Mouse (Mus musculus) right cerebral cortex, postnatal 10 days (tissue): ENCODE measurements around the gene Knl1.

Source experiments
- DNase-seq, 2 experiments: peaks; one replicate each; pipeline ENCODE4 v3.0.0; 2021; ENCODE audit warnings: low spot score in 2 of 2

The Knl1 gene

GRCm38 (mm10) chr2:119035397-119035745 lies 11.5 kb upstream of the Knl1 start:
- no peak for DNase-seq

GRCm38 (mm10) chr2:119040882-119041281 lies 6.0 kb upstream of the Knl1 start:
- DNase-seq: peak in 1 of 2 experiments; percentile 57

GRCm38 (mm10) chr2:119045163-119045562 lies 1.8 kb upstream of the Knl1 start:
- no peak for DNase-seq

GRCm38 (mm10) chr2:119047849-119048248 lies 930 bp downstream of the Knl1 start:
- DNase-seq: no peak

GRCm38 (mm10) chr2:119050132-119050650 lies 3.3 kb downstream of the Knl1 start:
- DNase-seq: no peak

- DNase-seq: no peak
These were observed 13.2 kb downstream of the Knl1 start for GRCm38 (mm10) chr2:119060139-119060538.

- no peak for DNase-seq
These were observed 25.5 kb downstream of the Knl1 start for GRCm38 (mm10) chr2:119072397-119072796.

- DNase-seq: no peak
These were observed 39.2 kb downstream of the Knl1 start for GRCm38 (mm10) chr2:119086156-119086555.

- DNase-seq: no peak
These were observed 54.6 kb downstream of the Knl1 start for GRCm38 (mm10) chr2:119101552-119101951.

- no peak for DNase-seq
These were observed 59.7 kb downstream of the Knl1 start for GRCm38 (mm10) chr2:119106583-119106982.

- DNase-seq: no peak
These were observed 61.6 kb downstream of the Knl1 start for GRCm38 (mm10) chr2:119108554-119108953.

GRCm38 (mm10) chr2:119111060-119111459 lies 64.1 kb downstream of the Knl1 start:
- no peak for DNase-seq

- peak; percentile 90 to 92 for DNase-seq
These were observed 65.7 kb downstream of the Knl1 start, which contains the start of gene Rad51 for GRCm38 (mm10) chr2:119112438-119113112. Gene Rad51, plus strand, starts transcription at chr2:119112793.

GRCm38 (mm10) chr2:119113121-119113925 lies 66.4 kb downstream of the Knl1 start:
- DNase-seq: peak; percentile 24 to 26

GRCm38 (mm10) chr2:119136346-119136898 lies 89.5 kb downstream of the Knl1 start:
- DNase-seq: no peak

- no peak for DNase-seq
These were observed 98.3 kb downstream of the Knl1 start for GRCm38 (mm10) chr2:119145199-119145598.

- DNase-seq: no peak
These were observed 99.5 kb downstream of the Knl1 start for GRCm38 (mm10) chr2:119146435-119146834.

GRCm38 (mm10) chr2:119147160-119147678 lies 100.3 kb downstream of the Knl1 start:
- no peak for DNase-seq

GRCm38 (mm10) chr2:119147775-119148174 lies 100.9 kb downstream of the Knl1 start:
- DNase-seq: no peak

- no peak for DNase-seq
These were observed 105.3 kb downstream of the Knl1 start for GRCm38 (mm10) chr2:119152255-119152654.

GRCm38 (mm10) chr2:119154683-119155082 lies 107.8 kb downstream of the Knl1 start:
- DNase-seq: no peak
